Mouse (Mus musculus) spleen, adult 2 months (tissue): ENCODE measurements around the gene Mfsd4b1.

ENCODE experiments used
- CTCF ChIP-seq: fragments of 200-500 bp; IDR thresholded peaks from 2 replicates; pipeline ENCODE4 v1.5.1; 2011; ENCODE audit warnings: mild to moderate bottlenecking, inconsistent platforms; ENCODE audit not compliant: insufficient read depth, insufficient read length, insufficient replicate concordance; ENCODE audit errors: extremely low read depth
- POLR2A ChIP-seq: fragments of 200-500 bp; IDR thresholded peaks from 2 replicates; pipeline ENCODE4 v1.6.1; 2011; ENCODE audit warnings: low read depth, low read length, inconsistent platforms

DNA sequence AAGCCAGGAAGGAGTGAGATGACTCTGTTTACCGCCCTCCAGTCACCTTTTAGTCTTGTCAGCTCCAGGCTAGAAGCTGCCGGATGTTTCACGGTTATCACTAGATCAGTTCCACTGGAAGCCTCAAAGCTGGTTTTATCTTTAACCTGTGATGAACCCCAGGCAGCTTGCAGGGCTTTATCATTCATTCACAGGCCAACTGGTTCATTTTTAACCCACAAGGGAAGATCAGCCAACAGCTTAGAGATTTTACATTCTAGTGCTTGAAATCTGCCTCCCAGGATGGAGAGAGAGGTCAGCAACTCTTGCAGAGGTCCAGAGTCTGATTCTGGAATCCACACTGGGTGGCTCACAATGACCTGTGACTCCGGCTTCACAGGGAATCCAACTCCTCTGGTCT is 33.9 kb downstream of the Mfsd4b1 start:
- TF ChIP-seq CTCF = no peak
- TF ChIP-seq POLR2A = no peak
